Mouse (Mus musculus): ENCODE results near the gene Ap3m1.

DNA sequence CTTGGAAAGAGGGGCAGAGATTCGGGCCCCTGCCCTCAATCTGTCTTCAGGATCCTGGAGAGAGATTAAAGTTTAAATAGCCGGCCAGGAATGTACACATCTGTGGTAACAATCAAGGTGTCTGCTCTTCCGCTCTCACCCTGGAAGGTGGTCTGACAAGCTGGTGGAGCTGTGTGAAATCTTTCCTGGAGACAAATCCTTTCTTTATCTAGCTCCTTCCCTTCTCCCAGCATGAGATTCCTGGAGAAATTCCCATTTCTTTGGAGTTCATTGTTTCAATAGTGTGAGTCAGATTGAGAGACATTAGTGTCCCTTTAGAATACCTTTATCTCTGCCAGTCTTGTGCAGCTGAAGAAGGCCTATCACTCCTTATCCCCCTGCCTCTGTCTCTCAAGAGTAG, 36.4 kb upstream of the Ap3m1 start:
- TF ChIP-seq CTCF (IDR thresholded peaks at IDR 0.05; ENCODE audit: insufficient read depth, low read length) (no peak), POLR2A (IDR thresholded peaks at IDR 0.05; ENCODE audit: borderline replicate concordance, extremely low read depth, low read depth, low read length) (no peak)
